Mouse (Mus musculus): ENCODE results near the gene Papss2. TPM values are rescaled to one million over a fixed set of nuclear protein-coding genes. Genes with fewer than 3 reads are reported as not detected.

Gene Papss2
- polyA plus RNA-seq, 1 experiment from 2014 or later: 8.4 TPM

GRCm38 (mm10) chr19:32603466-32603865 lies 7.9 kb downstream of the Papss2 start:
- H3K4me3 ChIP-seq (replicated peaks): no peak overlapping the region
- H3K27me3 ChIP-seq (replicated peaks): no peaks in the 10 kb centered on the region
- peaks cover 7% of the 10 kb centered on the region; the same call in 1 of the 2 replicates for H3K4me1 ChIP-seq (replicated peaks)
- H3K9me3 ChIP-seq: no peaks in the 10 kb centered on the region
- no peak overlapping the region for H3K4me2 ChIP-seq (replicated peaks)
- no peak overlapping the region for H3K27ac ChIP-seq
- H3K36me3 ChIP-seq: no peaks in the 10 kb centered on the region
- 81% methylated on average over 1 of the region's 1 CpGs for WGBS
- no peak overlapping the region for H3K9ac ChIP-seq
- ATAC-seq: peak; percentile 38

- Histone ChIP-seq H3K4me1 (replicated peaks) (peaks cover 6% of the 10 kb centered on the region; the same call in 1 of the 2 replicates), H3K27me3 (replicated peaks) (no peaks in the 10 kb centered on the region), H3K36me3 (no peaks in the 10 kb centered on the region), H3K4me2 (replicated peaks) (no peak overlapping the region), H3K9ac (no peak overlapping the region), H3K27ac (no peak overlapping the region), H3K9me3 (no peaks in the 10 kb centered on the region), H3K4me3 (replicated peaks) (no peak overlapping the region)
- no peak for ATAC-seq
- WGBS: 74% methylated on average over 8 of the region's 8 CpGs
Observed at GRCm38 (mm10) chr19:32604127-32604526, 8.5 kb downstream of the Papss2 start.

GRCm38 (mm10) chr19:32604563-32605252 lies 9.1 kb downstream of the Papss2 start:
- H3K27me3 ChIP-seq (replicated peaks): no peaks in the 10 kb centered on the region
- no peak overlapping the region for H3K4me3 ChIP-seq (replicated peaks)
- no peak overlapping the region for H3K27ac ChIP-seq
- H3K36me3 ChIP-seq: no peaks in the 10 kb centered on the region
- H3K9ac ChIP-seq: no peak overlapping the region
- 79% methylated on average over 6 of the region's 6 CpGs for WGBS
- no peak overlapping the region for H3K4me2 ChIP-seq (replicated peaks)
- peaks cover 3% of the 10 kb centered on the region; the same call in 1 of the 2 replicates for H3K4me1 ChIP-seq (replicated peaks)
- no peaks in the 10 kb centered on the region for H3K9me3 ChIP-seq
- ATAC-seq: no peak

GRCm38 (mm10) chr19:32606227-32606827 lies 10.7 kb downstream of the Papss2 start:
- no peaks in the 10 kb centered on the region for H3K27me3 ChIP-seq (replicated peaks)
- no peaks in the 10 kb centered on the region for H3K36me3 ChIP-seq
- H3K9ac ChIP-seq: no peak overlapping the region
- H3K27ac ChIP-seq: no peak overlapping the region
- no peak overlapping the region for H3K4me2 ChIP-seq (replicated peaks)
- H3K4me1 ChIP-seq (replicated peaks): 0 out of 2 replicates have a peak, but pooled peaks cover 3% of the 10 kb centered on the region
- ATAC-seq: no peak
- H3K9me3 ChIP-seq: no peaks in the 10 kb centered on the region
- WGBS: 81% methylated on average over 4 of the region's 4 CpGs
- no peak overlapping the region for H3K4me3 ChIP-seq (replicated peaks)

- Histone ChIP-seq H3K27ac (no peak overlapping the region), H3K4me3 (replicated peaks) (no peak overlapping the region), H3K27me3 (replicated peaks) (no peaks in the 10 kb centered on the region), H3K9ac (no peak overlapping the region), H3K4me2 (replicated peaks) (no peak overlapping the region), H3K4me1 (replicated peaks) (no peaks in the 10 kb centered on the region), H3K9me3 (no peaks in the 10 kb centered on the region), H3K36me3 (no peaks in the 10 kb centered on the region)
- WGBS: 82% methylated on average over 8 of the region's 8 CpGs
- no peak for ATAC-seq
Observed at GRCm38 (mm10) chr19:32607036-32607435, 11.4 kb downstream of the Papss2 start.

GRCm38 (mm10) chr19:32611386-32612092 lies 15.9 kb downstream of the Papss2 start:
- Histone ChIP-seq H3K36me3 (no peaks in the 10 kb centered on the region), H3K4me1 (replicated peaks) (no peaks in the 10 kb centered on the region), H3K27ac (no peak overlapping the region), H3K27me3 (replicated peaks) (no peaks in the 10 kb centered on the region), H3K4me2 (replicated peaks) (no peak overlapping the region), H3K9me3 (no peaks in the 10 kb centered on the region), H3K9ac (no peak overlapping the region), H3K4me3 (replicated peaks) (no peak overlapping the region)
- ATAC-seq: peak; percentile 82
- 76% methylated on average over 9 of the region's 9 CpGs for WGBS

GRCm38 (mm10) chr19:32614046-32614771 lies 18.6 kb downstream of the Papss2 start:
- no peak overlapping the region for H3K9ac ChIP-seq
- no peak for ATAC-seq
- 75% methylated on average over 12 of the region's 12 CpGs for WGBS

GRCm38 (mm10) chr19:32614772-32615099 lies 19.1 kb downstream of the Papss2 start:
- no peak overlapping the region for H3K4me3 ChIP-seq (replicated peaks)
- no peak overlapping the region for H3K9ac ChIP-seq
- no peak overlapping the region for H3K27ac ChIP-seq
- no peaks in the 10 kb centered on the region for H3K27me3 ChIP-seq (replicated peaks)
- H3K4me2 ChIP-seq (replicated peaks): no peak overlapping the region
- WGBS: 68% methylated on average over 2 of the region's 2 CpGs
- no peaks in the 10 kb centered on the region for H3K4me1 ChIP-seq (replicated peaks)
- ATAC-seq: no peak
- no peaks in the 10 kb centered on the region for H3K36me3 ChIP-seq
- H3K9me3 ChIP-seq: no peaks in the 10 kb centered on the region

More at GRCm38 (mm10) chr19:32614046-32614771, 18.6 kb downstream of the Papss2 start:
- Histone ChIP-seq H3K4me2 (replicated peaks) (no peak overlapping the region), H3K9me3 (no peaks in the 10 kb centered on the region), H3K27me3 (replicated peaks) (no peaks in the 10 kb centered on the region), H3K27ac (no peak overlapping the region), H3K36me3 (no peaks in the 10 kb centered on the region), H3K4me3 (replicated peaks) (no peak overlapping the region), H3K4me1 (replicated peaks) (no peaks in the 10 kb centered on the region)

GRCm38 (mm10) chr19:32616646-32617045 lies 21.1 kb downstream of the Papss2 start:
- 94% methylated on average over 7 of the region's 7 CpGs for WGBS
- ATAC-seq: no peak
- Histone ChIP-seq H3K27me3 (replicated peaks) (no peaks in the 10 kb centered on the region), H3K36me3 (no peaks in the 10 kb centered on the region), H3K9ac (no peak overlapping the region), H3K4me1 (replicated peaks) (no peaks in the 10 kb centered on the region), H3K4me3 (replicated peaks) (no peak overlapping the region), H3K9me3 (no peaks in the 10 kb centered on the region), H3K4me2 (replicated peaks) (no peak overlapping the region), H3K27ac (no peak overlapping the region)

- Histone ChIP-seq H3K4me3 (replicated peaks) (no peak overlapping the region), H3K27ac (no peak overlapping the region), H3K4me1 (replicated peaks) (no peaks in the 10 kb centered on the region), H3K9ac (no peak overlapping the region), H3K9me3 (no peaks in the 10 kb centered on the region), H3K4me2 (replicated peaks) (no peak overlapping the region), H3K27me3 (replicated peaks) (no peaks in the 10 kb centered on the region), H3K36me3 (no peaks in the 10 kb centered on the region)
- ATAC-seq: no peak
- 80% methylated on average over 2 of the region's 2 CpGs for WGBS
Observed at GRCm38 (mm10) chr19:32619739-32620138, 24.1 kb downstream of the Papss2 start.

- no peak overlapping the region for H3K27ac ChIP-seq
- 80% methylated on average over 15 of the region's 15 CpGs for WGBS
- no peaks in the 10 kb centered on the region for H3K4me1 ChIP-seq (replicated peaks)
- no peak overlapping the region for H3K9ac ChIP-seq
- no peak overlapping the region for H3K4me2 ChIP-seq (replicated peaks)
- no peaks in the 10 kb centered on the region for H3K9me3 ChIP-seq
- no peaks in the 10 kb centered on the region for H3K27me3 ChIP-seq (replicated peaks)
- ATAC-seq: no peak
- H3K36me3 ChIP-seq: no peaks in the 10 kb centered on the region
- H3K4me3 ChIP-seq (replicated peaks): no peak overlapping the region
Observed at GRCm38 (mm10) chr19:32620859-32621445, 25.4 kb downstream of the Papss2 start.

- no peak for ATAC-seq
- H3K9ac ChIP-seq: no peak overlapping the region
- 51% methylated on average over 3 of the region's 3 CpGs for WGBS
Observed at GRCm38 (mm10) chr19:32622142-32622541, 26.6 kb downstream of the Papss2 start.

More at GRCm38 (mm10) chr19:32622142-32622541, 26.6 kb downstream of the Papss2 start:
- Histone ChIP-seq H3K27me3 (replicated peaks) (no peaks in the 10 kb centered on the region), H3K4me2 (replicated peaks) (no peak overlapping the region), H3K36me3 (no peaks in the 10 kb centered on the region), H3K9me3 (no peaks in the 10 kb centered on the region), H3K4me1 (replicated peaks) (no peaks in the 10 kb centered on the region), H3K4me3 (replicated peaks) (no peak overlapping the region), H3K27ac (no peak overlapping the region)
